24 mouse cellular contexts compared by ENCODE assay signal in genomic region chr2:122355389-122355788, GRCm38 (mm10). TPM values are rescaled to one million over a fixed set of nuclear protein-coding genes. Genes with fewer than 3 reads are reported as not detected.
DNase-seq lines count a peak whose midpoint lies in the region; ATAC-seq and TF ChIP-seq lines count a peak whose summit lies in the region.
"Had no signal": no experiment of that assay in that cellular context is flagged by ENCODE, and none has a peak within 500 bp of the region (broad histone marks: within the 10 kb centered on the region; RNA-seq: fewer than 3 reads in every experiment).

No protein-coding gene starts in this region.

- peaks cover 44% of the 10 kb centered on the region for H3K4me1 ChIP-seq in forebrain, embryonic 12.5 days
- peaks cover 28% of the 10 kb centered on the region for H3K4me1 ChIP-seq in forebrain, embryonic 16.5 days (replicated peaks; ENCODE audit: control insufficient read depth, insufficient read depth, low read length)
- H3K4me1 ChIP-seq in liver, embryonic 12.5 days: peaks cover 6% of the 10 kb centered on the region
- H3K4me1 ChIP-seq in liver, postnatal 0 days (ENCODE audit: insufficient read depth): no peaks in the 10 kb centered on the region

- 0 out of 2 replicates have a peak, but pooled peaks cover 11% of the 10 kb centered on the region for H3K27me3 ChIP-seq in forebrain, embryonic 12.5 days
- H3K27me3 ChIP-seq in forebrain, embryonic 16.5 days (replicated peaks; ENCODE audit: control insufficient read depth, insufficient read depth, low read length): 0 out of 2 replicates have a peak, but pooled peaks cover 2% of the 10 kb centered on the region
- no peaks in the 10 kb centered on the region for H3K27me3 ChIP-seq in liver, embryonic 12.5 days (replicated peaks)
- no peaks in the 10 kb centered on the region for H3K27me3 ChIP-seq in liver, postnatal 0 days (ENCODE audit: insufficient read depth, low read length)
- H3K27me3 ChIP-seq: embryonic facial prominence, embryonic 15.5 days; heart, embryonic 12.5 days; hindbrain, embryonic 12.5 days; intestine, embryonic 15.5 days had no signal

- no peaks in the 10 kb centered on the region for H3K9me3 ChIP-seq in forebrain, embryonic 12.5 days
- no peaks in the 10 kb centered on the region for H3K9me3 ChIP-seq in forebrain, embryonic 16.5 days (ENCODE audit: control insufficient read depth, low read length)
- H3K9me3 ChIP-seq in liver, embryonic 12.5 days (replicated peaks): no peaks in the 10 kb centered on the region
- no peaks in the 10 kb centered on the region for H3K9me3 ChIP-seq in liver, postnatal 0 days (ENCODE audit: low read length)
- H3K9me3 ChIP-seq: embryonic facial prominence, embryonic 15.5 days; forebrain, embryonic 10.5 days; forebrain, embryonic 15.5 days; G1E; heart, embryonic 12.5 days; hindbrain, embryonic 12.5 days; intestine, embryonic 15.5 days had no signal

- no peak for DNase-seq in liver, postnatal 0 days
- peak; percentile 55 for DNase-seq in cerebellum, adult 9-10 months
- DNase-seq in cerebellum, postnatal 25 days: peak; percentile 40 to 43
- no peak for DNase-seq in thymus, postnatal 25 days
- no peak for DNase-seq in layer of hippocampus, adult 9-10 months (ENCODE audit: low spot score)
- DNase-seq: adrenal gland, postnatal 10 days; embryo, embryonic 11 days; gastrocnemius, postnatal 10 days; heart, adult 18-20 months; kidney, adult 18-20 months had no signal

- no peak overlapping the region for H3K9ac ChIP-seq in forebrain, embryonic 12.5 days
- no peak overlapping the region for H3K9ac ChIP-seq in forebrain, embryonic 16.5 days (replicated peaks; ENCODE audit: low read depth, low read length)
- no peak overlapping the region for H3K9ac ChIP-seq in liver, embryonic 12.5 days
- H3K9ac ChIP-seq in liver, postnatal 0 days (replicated peaks): no peak overlapping the region
- H3K9ac ChIP-seq: embryonic facial prominence, embryonic 15.5 days; forebrain, embryonic 15.5 days; heart, embryonic 12.5 days; hindbrain, embryonic 12.5 days; intestine, embryonic 15.5 days had no signal

- ATAC-seq in forebrain, embryonic 12.5 days (ENCODE audit: low FRiP score): no peak
- no peak for ATAC-seq in forebrain, embryonic 16.5 days
- no peak for ATAC-seq in liver, embryonic 12.5 days
- ATAC-seq in liver, postnatal 0 days: no peak
- ATAC-seq: forebrain, embryonic 15.5 days; intestine, embryonic 15.5 days had no signal

- peaks cover 24% of the 10 kb centered on the region for H3K36me3 ChIP-seq in forebrain, embryonic 12.5 days (replicated peaks)
- no peaks in the 10 kb centered on the region for H3K36me3 ChIP-seq in forebrain, embryonic 16.5 days (ENCODE audit: control insufficient read depth, insufficient read depth)
- peaks cover 36% of the 10 kb centered on the region for H3K36me3 ChIP-seq in liver, embryonic 12.5 days
- peaks cover 9% of the 10 kb centered on the region; the same call in 1 of the 2 replicates for H3K36me3 ChIP-seq in liver, postnatal 0 days (replicated peaks; ENCODE audit: insufficient read depth, low read length)
- H3K36me3 ChIP-seq: G1E had no signal

- H3K27ac ChIP-seq in forebrain, embryonic 12.5 days: 0 out of 2 replicates have a peak overlapping the region, but pooled peaks have one; percentile 32
- no peak overlapping the region for H3K27ac ChIP-seq in forebrain, embryonic 16.5 days (ENCODE audit: low read length)
- H3K27ac ChIP-seq in liver, embryonic 12.5 days: 0 out of 2 replicates have a peak overlapping the region, but pooled peaks have one; percentile 11
- no peak overlapping the region for H3K27ac ChIP-seq in liver, postnatal 0 days (ENCODE audit: low read depth)
- H3K27ac ChIP-seq: embryonic facial prominence, embryonic 15.5 days; forebrain, embryonic 10.5 days; forebrain, embryonic 15.5 days; intestine, embryonic 15.5 days had no signal

- no peak overlapping the region for H3K4me2 ChIP-seq in forebrain, embryonic 12.5 days
- H3K4me2 ChIP-seq in forebrain, embryonic 16.5 days (ENCODE audit: low read length): no peak overlapping the region
- no peak overlapping the region for H3K4me2 ChIP-seq in liver, embryonic 12.5 days
- H3K4me2 ChIP-seq in liver, postnatal 0 days (ENCODE audit: low read depth, low read length): no peak overlapping the region
- H3K4me2 ChIP-seq: embryonic facial prominence, embryonic 15.5 days; forebrain, embryonic 15.5 days; heart, embryonic 12.5 days; hindbrain, embryonic 12.5 days; intestine, embryonic 15.5 days had no signal

- 85% methylated on average over 5 of the region's 5 CpGs for WGBS in forebrain, embryonic 12.5 days
- 91% methylated on average over 5 of the region's 5 CpGs for WGBS in forebrain, embryonic 16.5 days
- WGBS in liver, embryonic 12.5 days (ENCODE audit: insufficient replicate concordance): 75% methylated on average over 5 of the region's 5 CpGs
- WGBS in liver, postnatal 0 days (ENCODE audit: insufficient replicate concordance): 87% methylated on average over 5 of the region's 5 CpGs

- no peak for TF ChIP-seq CTCF in liver, postnatal 0 days (IDR thresholded peaks at IDR 0.05; ENCODE audit: low read depth)

- no peak overlapping the region for H3K4me3 ChIP-seq in forebrain, embryonic 12.5 days (replicated peaks)
- no peak overlapping the region for H3K4me3 ChIP-seq in forebrain, embryonic 16.5 days (replicated peaks; ENCODE audit: low read length)
- no peak overlapping the region for H3K4me3 ChIP-seq in liver, embryonic 12.5 days
- H3K4me3 ChIP-seq in liver, postnatal 0 days (ENCODE audit: low read depth, low read length): no peak overlapping the region
- H3K4me3 ChIP-seq: embryonic facial prominence, embryonic 15.5 days; erythroblast, embryonic 14.5 days; forebrain, embryonic 10.5 days; forebrain, embryonic 15.5 days; heart, embryonic 12.5 days; hindbrain, embryonic 12.5 days; intestine, embryonic 15.5 days had no signal

- TF ChIP-seq EP300 in liver, postnatal 0 days (IDR thresholded peaks at IDR 0.05; ENCODE audit: low read depth): no peak

RNA-seq across cellular contexts. Expression of gene Shf, which starts 13.6 kb away (rescaled TPM):
- polyA plus RNA-seq in forebrain, embryonic 12.5 days (2016; fragmentation: Nextera tagmentation; extraction: Ambion mirVana): 5.1 and 6.8 TPM in 2 replicates
- 6.6 and 9.5 TPM in 2 replicates for polyA plus RNA-seq in forebrain, embryonic 16.5 days (2015; fragmentation: Nextera tagmentation; extraction: Ambion mirVana)
- polyA plus RNA-seq in liver, embryonic 12.5 days (2016; fragmentation: Nextera tagmentation; extraction: Ambion mirVana): 2.0 TPM in 2 replicates
- 1.2 and 1.3 TPM in 2 replicates for polyA plus RNA-seq in liver, postnatal 0 days (2015; fragmentation: Nextera tagmentation; extraction: Ambion mirVana)

RNA-seq across cellular contexts. Expression of gene Duox1, which starts 39.9 kb away (rescaled TPM):
- 0.04 and 0.08 TPM in 2 replicates for polyA plus RNA-seq in forebrain, embryonic 12.5 days (2016; fragmentation: Nextera tagmentation; extraction: Ambion mirVana)
- polyA plus RNA-seq in forebrain, embryonic 16.5 days (2015; fragmentation: Nextera tagmentation; extraction: Ambion mirVana): 0.10 and 0.11 TPM in 2 replicates
- not detected in 2 replicates for polyA plus RNA-seq in liver, embryonic 12.5 days (2016; fragmentation: Nextera tagmentation; extraction: Ambion mirVana)
- not detected in 2 replicates for polyA plus RNA-seq in liver, postnatal 0 days (2015; fragmentation: Nextera tagmentation; extraction: Ambion mirVana)
- polyA plus RNA-seq: erythroblast, embryonic 14.5 days; forebrain, embryonic 10.5 days; G1E had no signal

RNA-seq across cellular contexts. Expression of gene Duoxa1, which starts 41.9 kb away (rescaled TPM):
- 0.17 TPM in 1 of 2 replicates, not detected in the other for polyA plus RNA-seq in forebrain, embryonic 12.5 days (2016; fragmentation: Nextera tagmentation; extraction: Ambion mirVana)
- 0.12 TPM in 1 of 2 replicates, not detected in the other for polyA plus RNA-seq in forebrain, embryonic 16.5 days (2015; fragmentation: Nextera tagmentation; extraction: Ambion mirVana)
- not detected in 2 replicates for polyA plus RNA-seq in liver, embryonic 12.5 days (2016; fragmentation: Nextera tagmentation; extraction: Ambion mirVana)
- polyA plus RNA-seq in liver, postnatal 0 days (2015; fragmentation: Nextera tagmentation; extraction: Ambion mirVana): not detected in 2 replicates
- polyA plus RNA-seq: erythroblast, embryonic 14.5 days; forebrain, embryonic 10.5 days; forebrain, embryonic 15.5 days; frontal cortex, adult 2 months; G1E; heart, embryonic 12.5 days; intestine, embryonic 15.5 days had no signal

RNA-seq across cellular contexts. Expression of gene Duoxa2, which starts 56.7 kb away (rescaled TPM):
- polyA plus RNA-seq in forebrain, embryonic 12.5 days (2016; fragmentation: Nextera tagmentation; extraction: Ambion mirVana): not detected in 2 replicates
- polyA plus RNA-seq in forebrain, embryonic 16.5 days (2015; fragmentation: Nextera tagmentation; extraction: Ambion mirVana): not detected in 2 replicates
- polyA plus RNA-seq in liver, embryonic 12.5 days (2016; fragmentation: Nextera tagmentation; extraction: Ambion mirVana): not detected in 2 replicates
- polyA plus RNA-seq in liver, postnatal 0 days (2015; fragmentation: Nextera tagmentation; extraction: Ambion mirVana): not detected in 2 replicates
- polyA plus RNA-seq: embryonic facial prominence, embryonic 11.5 days; embryonic facial prominence, embryonic 15.5 days; erythroblast, embryonic 14.5 days; forebrain, embryonic 10.5 days; frontal cortex, adult 2 months; G1E; heart, embryonic 12.5 days; heart, embryonic 16.5 days; hindbrain, embryonic 12.5 days had no signal

RNA-seq across cellular contexts. Expression of gene Duox2, which starts 57.1 kb away (rescaled TPM):
- not detected in 2 replicates for polyA plus RNA-seq in forebrain, embryonic 12.5 days (2016; fragmentation: Nextera tagmentation; extraction: Ambion mirVana)
- not detected in 2 replicates for polyA plus RNA-seq in forebrain, embryonic 16.5 days (2015; fragmentation: Nextera tagmentation; extraction: Ambion mirVana)
- polyA plus RNA-seq in liver, embryonic 12.5 days (2016; fragmentation: Nextera tagmentation; extraction: Ambion mirVana): not detected in 2 replicates
- polyA plus RNA-seq in liver, postnatal 0 days (2015; fragmentation: Nextera tagmentation; extraction: Ambion mirVana): 0.02 TPM in 2 replicates
- polyA plus RNA-seq: embryonic facial prominence, embryonic 11.5 days; erythroblast, embryonic 14.5 days; forebrain, embryonic 10.5 days; G1E; hindbrain, embryonic 12.5 days; intestine, embryonic 15.5 days had no signal

Comparison
In these comparisons a context has a peak if more than half of its experiments do, and no peak if none do; other contexts are left out.
1. H3K27ac ChIP-seq: peak in forebrain, embryonic 12.5 days (single experiment) and liver, embryonic 12.5 days (single experiment); none in forebrain, embryonic 16.5 days (single experiment) and liver, postnatal 0 days (single experiment).
2. DNase-seq: peak in cerebellum, adult 9-10 months (single experiment) and cerebellum, postnatal 25 days (2 of 2); none in liver, postnatal 0 days (single experiment), thymus, postnatal 25 days (single experiment) and layer of hippocampus, adult 9-10 months (single experiment).